Mouse (Mus musculus) lung, adult 2 months (tissue): Measurements from ENCODE around the gene Spink2. TPM values are rescaled to one million over a fixed set of nuclear protein-coding genes. Genes with fewer than 3 reads are reported as not detected.

Source experiments
- DNase-seq: peaks from one replicate; pipeline ENCODE4 v3.0.0; 2022
- H3K4me1 ChIP-seq: fragments of 200-500 bp; 2 replicates; pipeline ENCODE4 v1.6.1; 2011; ENCODE audit warnings: low read length; ENCODE audit not compliant: control insufficient read depth, insufficient read depth
- H3K4me3 ChIP-seq: fragments of 200-500 bp; replicated peaks from 2 replicates; pipeline ENCODE3; 2011; ENCODE audit warnings: low read depth, mild to moderate bottlenecking, control low read depth, low read length; ENCODE audit errors: extremely low read depth
- CTCF ChIP-seq: fragments of 200-500 bp; IDR thresholded peaks from 2 replicates; pipeline ENCODE4 v1.5.1; 2011; ENCODE audit warnings: mild to moderate bottlenecking, low read length, control low read depth; ENCODE audit not compliant: insufficient read depth
- POLR2A ChIP-seq: fragments of 200-500 bp; IDR thresholded peaks from 2 replicates; pipeline ENCODE4 v1.6.1; 2011; ENCODE audit warnings: low read depth, mild to moderate bottlenecking, control low read depth, low read length, borderline replicate concordance; ENCODE audit errors: extremely low read depth
- WGBS: fragments of 180-500 bp; shearing (Covaris S2); methylation state at CpG from one replicate; pipeline ENCODE4 v1.1.7; 2018; 5-methylcytosine and 5-hydroxymethylcytosine counted together
- polyA plus RNA-seq: library from polyadenylated mRNA; depleted of rRNA; stranded (reverse); fragments of >200 nt; gene quantifications from 2 replicates; pipeline ENCODE4 v1.2.3, GENCODE M21; 2012; rRNA removed

Gene Spink2
- 2.4 and 3.5 TPM in 2 replicates for polyA plus RNA-seq

- Histone ChIP-seq H3K4me3 (no peak within 1 kb of the TSS), H3K4me1 (no peaks in the 10 kb centered on the region)
- DNase-seq = peak; percentile 19
- no peak for TF ChIP-seq POLR2A
- TF ChIP-seq CTCF = no peak
- 4% methylated on average over 18 of the region's 18 CpGs for WGBS
Observed at GRCm38 (mm10) chr5:77211236-77211635, at the start of gene Spink2. Gene Spink2, minus strand, starts transcription at chr5:77211471.

GRCm38 (mm10) chr5:77260141-77260540 is 48.9 kb upstream of the Spink2 start:
- DNase-seq = no peak
- TF ChIP-seq POLR2A = no peak
- TF ChIP-seq CTCF = no peak
- WGBS = 54% methylated on average over 6 of the region's 6 CpGs
- H3K4me1 ChIP-seq = no peaks in the 10 kb centered on the region
- H3K4me3 ChIP-seq = no peak overlapping the region

- no peak overlapping the region for H3K4me3 ChIP-seq
- TF ChIP-seq POLR2A (no peak), CTCF (no peak)
- no peak for DNase-seq
- no peaks in the 10 kb centered on the region for H3K4me1 ChIP-seq
Observed at GRCm38 (mm10) chr5:77259315-77259714, 48.0 kb upstream of the Spink2 start.

- no peaks in the 10 kb centered on the region for H3K4me1 ChIP-seq
- H3K4me3 ChIP-seq = no peak overlapping the region
- TF ChIP-seq CTCF (no peak), POLR2A (no peak)
- DNase-seq = no peak
- WGBS = 71% methylated on average over 3 of the region's 3 CpGs
Observed at GRCm38 (mm10) chr5:77257603-77258002, 46.3 kb upstream of the Spink2 start.

GRCm38 (mm10) chr5:77254402-77254801 is 43.1 kb upstream of the Spink2 start:
- 80% methylated on average over 3 of the region's 3 CpGs for WGBS
- no peak overlapping the region for H3K4me3 ChIP-seq
- no peaks in the 10 kb centered on the region for H3K4me1 ChIP-seq
- TF ChIP-seq POLR2A (no peak), CTCF (no peak)
- no peak for DNase-seq

- no peak for TF ChIP-seq POLR2A
- TF ChIP-seq CTCF = no peak
Observed at GRCm38 (mm10) chr5:77253154-77253553, 41.9 kb upstream of the Spink2 start.

GRCm38 (mm10) chr5:77252115-77252827 is 41.0 kb upstream of the Spink2 start:
- 66% methylated on average over 8 of the region's 8 CpGs for WGBS
- Histone ChIP-seq H3K4me1 (no peaks in the 10 kb centered on the region), H3K4me3 (no peak overlapping the region)
- no peak for DNase-seq
- TF ChIP-seq POLR2A (no peak), CTCF (no peak)

More at GRCm38 (mm10) chr5:77253154-77253553, 41.9 kb upstream of the Spink2 start:
- Histone ChIP-seq H3K4me3 (no peak overlapping the region), H3K4me1 (no peaks in the 10 kb centered on the region)
- 79% methylated on average over 1 of the region's 1 CpGs for WGBS
- no peak for DNase-seq

- H3K4me3 ChIP-seq = no peak overlapping the region
- 37% methylated on average over 5 of the region's 5 CpGs for WGBS
- no peak for TF ChIP-seq POLR2A
- no peak for TF ChIP-seq CTCF
- H3K4me1 ChIP-seq = no peaks in the 10 kb centered on the region
- DNase-seq = no peak
Observed at GRCm38 (mm10) chr5:77251656-77252055, 40.4 kb upstream of the Spink2 start.

GRCm38 (mm10) chr5:77250083-77250482 is 38.8 kb upstream of the Spink2 start:
- no peak for DNase-seq
- TF ChIP-seq CTCF = no peak
- no peak for TF ChIP-seq POLR2A
- Histone ChIP-seq H3K4me1 (no peaks in the 10 kb centered on the region), H3K4me3 (no peak overlapping the region)
- 73% methylated on average over 9 of the region's 9 CpGs for WGBS
